Mouse (Mus musculus) frontal cortex, postnatal 14 days (tissue): ENCODE measurements around the gene Glt1d1.
"Not testable (repeated sequence)": the region's sequence is repeated elsewhere in the genome, so short reads cannot be mapped to it uniquely, and the experiment has no call there.

Experiments used
- DNase-seq, 2 experiments: peaks; one replicate each; pipeline ENCODE4 v3.0.0; 2022; ENCODE audit warnings: low spot score in 2 of 2

Gene Glt1d1

DNA sequence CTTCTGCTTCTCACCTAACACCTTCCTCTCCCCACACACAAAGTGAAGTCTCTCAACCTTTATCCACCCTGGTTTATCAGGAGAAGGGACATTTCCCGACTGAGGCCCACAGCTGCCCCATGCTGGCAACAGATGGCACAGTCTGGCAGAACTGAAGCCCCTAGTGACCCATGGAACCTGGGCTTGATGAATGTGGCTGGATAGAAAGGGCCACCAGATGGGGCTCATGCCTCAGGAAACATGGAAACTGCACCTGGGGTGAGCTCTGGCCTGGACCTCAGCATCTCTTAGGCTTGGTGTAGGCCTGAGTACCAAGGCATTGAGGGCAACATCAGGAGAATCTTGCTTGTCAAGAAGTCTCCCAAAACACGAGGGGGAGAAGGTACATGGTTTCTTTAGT is 66.5 kb downstream of the Glt1d1 start:
- no peak for DNase-seq

DNA sequence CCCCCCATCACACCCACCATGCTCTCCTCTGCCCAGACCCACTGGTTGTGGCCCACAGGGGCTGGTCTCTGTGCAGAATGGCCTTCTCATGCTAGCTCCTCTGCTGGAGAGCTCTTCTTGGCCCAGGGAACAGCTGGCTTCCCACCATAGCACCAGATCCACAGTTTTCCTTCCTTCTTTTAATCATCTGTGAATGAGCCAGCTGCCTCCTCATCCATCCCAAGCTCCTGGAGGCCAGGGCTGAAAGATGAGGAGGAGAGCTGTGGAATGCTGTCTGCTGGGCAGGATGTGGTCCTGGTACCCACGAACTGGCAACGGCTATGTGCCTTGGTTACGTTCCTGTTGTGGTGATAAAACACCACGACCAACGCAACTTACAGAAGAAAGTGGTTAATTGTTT is 67.6 kb downstream of the Glt1d1 start:
- DNase-seq, result no peak

DNA sequence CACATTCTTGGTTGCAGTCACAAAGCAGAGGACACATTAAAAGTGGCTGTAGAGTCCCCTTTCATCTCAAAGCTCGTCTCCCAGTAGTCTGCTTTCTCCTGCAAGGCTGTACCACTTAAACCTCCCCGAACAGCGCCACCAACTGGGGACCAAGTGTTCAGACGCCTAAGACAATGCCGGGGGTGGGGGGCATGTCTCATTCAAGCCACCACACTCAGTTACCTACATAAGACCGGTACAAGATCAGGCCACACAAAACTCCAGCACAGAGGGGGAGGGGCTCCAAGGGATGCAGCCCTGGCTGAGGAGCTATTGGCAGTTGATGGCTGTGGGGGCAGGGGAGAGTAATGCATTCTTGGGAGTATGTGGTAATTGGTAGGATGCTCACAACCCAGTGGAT is 68.1 kb downstream of the Glt1d1 start:
- DNase-seq, result no peak

DNA sequence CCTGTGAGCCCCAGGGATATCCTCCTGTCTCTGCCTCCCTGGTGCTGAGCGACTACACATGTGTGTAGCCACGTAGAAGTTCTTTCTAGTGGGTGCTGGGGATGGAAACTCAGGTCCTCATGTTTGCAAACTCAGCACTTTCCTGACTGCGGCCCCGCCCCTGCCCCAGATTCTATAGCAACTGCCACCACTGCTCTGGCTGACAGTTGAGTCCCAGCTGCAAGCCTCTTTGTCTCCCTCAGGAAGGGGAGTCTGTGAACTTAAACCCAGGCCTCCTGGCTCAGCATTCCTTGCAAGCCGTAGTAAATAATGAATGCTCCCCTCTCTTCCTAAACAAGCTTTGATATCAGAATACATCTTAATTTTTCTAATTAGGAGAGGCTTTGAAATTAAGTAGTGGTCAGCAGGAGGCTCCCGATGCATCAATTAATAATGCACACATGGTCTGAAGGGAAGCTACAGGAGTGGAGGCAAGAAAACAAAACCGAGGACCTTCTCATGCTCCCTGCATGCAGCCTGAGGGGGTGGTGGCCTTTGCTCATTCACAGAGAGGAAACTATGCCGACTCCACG is 71.6 kb downstream of the Glt1d1 start:
- no peak for DNase-seq

DNA sequence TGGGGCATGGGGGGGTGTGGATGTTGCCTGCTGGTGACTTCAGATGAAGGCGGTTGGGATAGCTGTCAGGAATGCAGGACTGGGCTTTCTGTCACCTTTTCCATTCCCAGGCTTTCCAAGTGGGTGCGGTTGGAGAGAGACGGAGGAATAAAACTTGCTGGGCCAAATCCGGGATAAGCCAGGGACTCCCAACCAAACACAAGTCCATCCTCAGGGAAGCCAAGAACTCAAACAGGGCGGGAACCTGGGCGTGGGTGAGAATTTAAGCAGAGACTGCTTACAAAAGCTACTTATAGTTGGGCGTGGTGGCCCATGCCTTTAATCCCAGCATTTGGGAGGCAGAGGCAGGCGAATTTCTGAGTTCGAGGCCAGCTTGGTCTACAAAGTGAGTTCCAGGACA is 73.2 kb downstream of the Glt1d1 start:
- no peak for DNase-seq

DNA sequence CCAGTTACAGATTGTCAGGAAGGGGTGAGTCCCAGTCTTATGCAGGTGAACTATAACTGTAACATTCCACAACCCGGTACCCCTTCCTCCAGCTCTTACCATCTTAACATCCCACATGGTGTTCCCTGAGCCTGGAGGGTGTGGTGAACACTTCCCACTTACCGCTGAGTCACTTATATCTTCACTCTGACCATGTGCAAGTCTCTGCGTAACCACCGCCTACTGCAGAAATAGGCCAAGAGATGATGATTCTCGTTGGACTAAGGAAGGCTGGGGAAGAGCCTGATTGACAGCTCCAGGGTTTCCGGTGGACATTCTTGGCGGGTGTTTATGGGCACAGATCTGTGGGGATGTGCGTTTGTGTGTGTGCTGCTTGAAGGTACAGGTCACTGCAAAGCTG is 73.9 kb downstream of the Glt1d1 start:
- DNase-seq, result peak in 1 of 2 experiments; percentile 32

DNA sequence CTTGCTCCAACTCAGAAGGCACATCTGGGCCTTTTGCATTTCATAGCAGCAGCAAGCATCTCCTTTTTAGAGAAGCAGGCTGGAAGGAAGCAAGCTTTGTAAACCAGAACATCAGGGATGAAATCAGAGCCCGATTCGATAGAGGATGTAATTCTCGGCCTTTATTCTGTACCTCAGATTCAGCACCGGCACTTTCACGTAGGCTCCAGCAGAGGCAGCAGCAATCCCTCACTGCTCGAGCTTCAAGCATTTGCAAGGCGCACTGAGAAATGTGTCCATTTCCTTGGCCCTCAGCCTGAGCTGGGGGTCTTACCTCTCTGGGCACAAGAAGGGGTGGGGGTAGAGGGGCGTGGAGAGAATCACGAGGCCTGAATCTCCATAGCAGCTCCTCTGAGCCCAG is 76.1 kb downstream of the Glt1d1 start:
- no peak for DNase-seq

DNA sequence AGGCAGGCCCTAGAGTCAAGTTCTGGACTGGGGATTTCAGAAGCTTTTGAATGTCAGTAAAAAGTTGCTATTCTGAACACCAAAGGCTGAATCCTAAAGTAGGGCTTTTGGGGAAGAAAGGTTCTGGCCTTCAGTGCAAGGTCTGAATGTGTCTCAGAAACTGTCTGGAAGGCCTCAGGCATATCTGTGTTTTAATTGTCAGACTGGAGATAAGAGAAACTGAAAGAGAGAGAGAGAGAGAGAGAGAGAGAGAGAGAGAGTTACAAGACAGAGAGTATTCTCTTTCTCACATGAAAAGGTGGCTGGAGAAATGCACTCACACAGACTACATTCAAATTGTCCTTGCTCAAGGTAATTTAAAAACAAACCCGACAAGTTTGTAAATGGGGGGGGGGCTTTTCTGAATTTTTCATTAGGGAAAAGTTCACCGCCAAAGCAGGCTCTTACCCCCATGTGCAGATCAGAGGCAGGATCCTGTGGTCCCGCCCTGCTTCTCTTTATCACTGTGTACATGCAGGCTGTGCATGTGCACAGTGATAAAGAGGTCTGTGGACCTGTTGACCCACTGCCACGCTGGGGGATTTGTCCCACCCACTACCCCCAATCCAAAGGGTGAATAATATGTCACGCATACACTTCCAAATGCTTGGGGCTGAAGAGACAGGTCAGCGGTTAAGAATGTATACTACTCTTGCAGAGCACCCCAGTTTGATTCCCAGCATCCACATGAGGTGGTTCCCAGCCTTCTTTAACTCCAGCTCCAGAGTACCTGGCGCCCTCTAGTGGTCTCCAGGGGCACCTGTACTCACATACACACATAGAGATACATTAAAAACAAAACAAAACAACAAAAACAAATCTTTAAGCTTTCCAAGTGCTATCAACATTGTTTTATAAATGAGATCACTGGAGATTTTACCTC is 83.0 kb downstream of the Glt1d1 start:
- no peak for DNase-seq

DNA sequence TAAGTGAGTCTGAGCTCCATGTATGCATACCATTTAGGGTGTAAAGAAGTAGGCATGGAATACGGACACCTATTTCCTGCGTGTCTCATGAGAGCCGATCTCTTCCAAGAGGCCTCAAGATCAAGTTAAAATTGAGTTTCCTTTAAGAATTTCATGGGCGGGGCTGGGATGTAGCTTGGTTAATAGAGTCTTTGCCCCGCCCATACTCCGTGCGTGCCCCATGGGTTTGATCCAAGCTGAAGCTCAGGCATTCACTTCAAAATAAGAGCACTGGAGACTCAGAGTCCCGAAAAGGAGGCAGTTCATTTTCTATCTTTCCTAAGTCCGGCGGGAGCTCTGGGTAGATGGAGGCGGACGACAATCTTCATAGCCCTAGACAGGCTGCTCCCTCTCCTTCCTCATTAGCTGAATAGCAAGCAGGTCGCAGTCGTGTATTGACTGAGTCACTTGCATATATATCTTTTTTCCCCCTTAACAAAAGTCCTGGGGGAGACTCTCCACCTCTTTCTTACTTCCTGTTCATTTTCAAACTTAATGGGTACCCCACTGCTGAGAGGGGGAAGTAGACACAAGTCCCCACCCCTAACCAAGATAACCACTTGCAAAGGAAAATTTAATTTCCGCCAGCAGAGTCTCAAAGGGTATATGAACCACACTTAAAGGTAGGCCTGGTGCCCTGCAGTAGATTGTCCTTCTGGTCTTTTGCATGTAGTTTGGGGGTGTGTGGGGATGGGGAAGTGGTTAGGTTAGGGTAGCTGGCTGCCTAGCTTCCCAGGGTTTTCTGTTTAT is 88.7 kb downstream of the Glt1d1 start:
- no peak for DNase-seq

DNA sequence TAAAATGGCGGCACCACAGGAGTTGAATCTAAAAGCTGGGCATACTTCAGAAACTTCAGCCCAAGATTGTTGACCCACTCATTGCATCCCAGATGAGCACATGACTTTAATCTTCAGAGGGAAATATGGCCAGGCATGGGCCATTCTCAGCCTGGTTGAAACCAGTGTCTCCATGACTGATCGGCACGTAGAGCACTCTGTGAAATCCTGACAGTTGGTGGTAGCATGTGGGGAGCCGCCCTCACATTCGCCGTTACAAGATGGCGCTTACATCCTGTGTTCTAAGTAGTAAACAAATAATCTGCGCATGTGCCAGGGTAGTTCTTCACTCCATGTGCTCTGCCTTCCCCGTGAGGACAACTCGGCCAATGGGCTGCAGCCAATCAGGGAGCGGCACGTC is 90.1 kb downstream of the Glt1d1 start:
- DNase-seq, result not testable (repeated sequence)

DNA sequence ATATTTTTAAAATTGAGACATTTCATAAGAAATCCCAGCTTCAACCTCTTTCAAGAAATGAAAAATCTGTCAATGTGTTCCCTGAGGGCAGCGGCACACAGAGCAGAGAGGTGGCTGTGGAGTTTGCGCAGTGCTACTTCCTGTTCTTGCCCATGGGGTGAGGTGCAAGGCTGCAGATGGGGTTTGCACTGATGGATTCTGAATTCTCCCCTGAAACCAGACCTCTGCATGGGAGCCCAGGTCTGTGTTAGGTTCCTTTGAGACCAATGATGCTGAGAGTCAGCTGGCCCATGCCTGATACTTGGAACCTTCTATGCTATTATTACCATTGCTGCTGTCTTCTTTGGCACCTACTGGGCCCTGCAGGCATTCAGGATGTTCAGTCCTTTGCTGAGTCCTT is 98.3 kb downstream of the Glt1d1 start:
- no peak for DNase-seq

DNA sequence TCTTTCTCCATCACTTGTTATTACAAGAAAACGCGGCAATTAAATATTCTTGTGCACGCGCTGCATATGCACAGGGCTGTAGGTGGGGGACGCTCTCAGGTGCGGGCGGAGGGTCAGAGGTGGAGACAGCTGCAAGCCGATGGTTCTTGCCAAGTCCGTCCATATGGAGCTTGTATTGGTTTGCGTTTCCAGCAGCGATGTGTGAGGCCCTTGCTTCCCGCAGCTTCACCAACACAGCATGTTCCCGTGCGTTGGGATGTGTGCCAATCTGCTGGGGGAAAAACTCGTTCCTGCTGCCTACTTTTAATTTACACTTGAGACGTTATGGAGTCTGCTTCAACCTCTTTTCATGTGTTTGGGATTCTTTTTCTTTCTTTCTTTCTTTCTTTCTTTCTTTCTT is 109.3 kb downstream of the Glt1d1 start:
- DNase-seq, result peak in 1 of 2 experiments; percentile 40

DNA sequence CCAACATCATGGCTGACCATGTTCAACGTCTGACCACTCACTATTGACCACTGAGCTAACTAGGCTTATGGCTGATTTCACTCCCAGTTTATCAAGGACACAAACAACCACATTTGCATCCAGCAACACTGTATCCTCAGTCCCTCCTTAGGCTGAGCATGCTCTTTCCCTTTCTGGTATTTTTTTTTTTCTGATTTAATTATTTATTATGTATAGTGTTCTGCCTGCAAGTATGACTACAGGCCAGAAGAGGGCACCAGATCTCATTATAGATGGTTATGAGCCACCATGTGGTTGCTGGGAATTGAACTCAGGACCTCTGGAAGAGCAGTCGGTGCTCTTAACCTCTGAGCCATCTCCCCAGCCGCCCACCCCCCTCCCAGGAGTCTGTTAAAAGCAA is 117.5 kb downstream of the Glt1d1 start:
- DNase-seq, result not testable (repeated sequence)

DNA sequence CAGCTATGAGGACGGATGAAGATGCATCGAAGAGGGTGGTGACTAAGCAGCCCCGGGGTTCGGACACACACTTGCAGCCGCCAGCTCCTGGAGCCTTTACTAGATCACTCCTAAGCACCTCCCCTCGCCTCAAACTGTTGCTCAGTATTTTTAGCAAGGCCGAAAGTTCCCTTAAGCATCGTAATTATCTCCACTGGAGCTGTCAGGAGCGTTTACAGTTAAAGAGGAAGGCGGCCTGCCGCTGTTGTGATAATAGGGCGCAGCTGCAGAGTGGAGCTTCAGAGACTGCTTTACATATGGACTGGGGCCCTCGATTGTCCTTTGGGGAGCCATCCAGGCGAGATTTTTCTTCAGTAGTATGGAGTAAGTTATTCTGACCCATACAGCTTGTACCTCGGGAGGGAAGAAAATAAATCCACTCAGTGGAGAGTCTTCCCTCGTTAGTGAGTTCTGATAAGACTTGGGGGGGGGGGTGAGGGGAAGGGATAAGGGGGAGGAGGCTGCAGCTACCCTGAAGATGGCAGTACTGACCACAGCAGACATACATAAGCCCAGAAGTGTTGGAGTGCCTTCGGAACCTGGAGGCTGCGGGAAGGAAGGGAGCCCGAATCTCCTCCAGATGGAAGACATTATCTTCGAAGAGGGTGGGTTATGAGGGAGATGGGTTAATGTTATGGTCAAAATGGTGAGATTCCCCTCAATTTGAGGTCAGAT is 119.4 kb downstream of the Glt1d1 start:
- DNase-seq, result no peak

DNA sequence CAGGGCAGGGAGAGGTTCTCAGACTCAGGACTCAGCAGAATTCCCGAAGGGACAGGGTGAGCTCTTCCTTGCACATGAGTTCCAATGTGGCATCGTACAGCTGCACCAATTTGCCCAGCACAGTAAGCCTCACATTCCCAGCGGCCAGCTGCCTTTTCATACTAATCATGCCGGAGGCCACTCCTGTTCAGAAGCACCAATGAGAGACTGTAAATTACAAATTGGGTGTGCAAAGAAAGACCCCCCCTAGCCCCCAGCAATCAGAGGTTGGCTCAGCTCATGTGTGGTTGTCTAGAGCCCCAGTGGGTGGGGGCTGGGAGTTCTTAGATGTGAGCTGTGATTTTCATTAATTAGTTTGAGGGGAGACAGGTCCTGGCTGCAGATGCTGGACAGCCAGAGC is 123.5 kb downstream of the Glt1d1 start:
- DNase-seq, result no peak

DNA sequence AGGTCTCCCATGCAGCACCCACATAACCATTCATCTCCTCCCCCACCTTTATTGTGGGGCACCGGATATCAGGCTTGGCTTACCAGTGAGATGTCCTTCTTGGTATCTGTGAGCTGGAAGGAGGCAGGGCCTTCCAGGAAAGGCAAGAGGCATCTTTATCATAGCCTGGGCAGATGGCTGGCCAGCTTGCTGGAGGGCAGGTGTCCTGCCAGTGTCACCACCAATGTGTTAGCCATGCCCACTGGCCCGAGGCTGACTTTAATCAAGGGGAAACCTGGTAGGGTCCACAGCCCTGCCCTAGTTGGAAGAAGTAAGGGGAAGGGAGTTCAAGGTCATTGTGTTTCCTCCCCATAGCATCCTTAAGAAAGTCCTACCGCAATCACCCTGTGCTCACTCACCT is 123.9 kb downstream of the Glt1d1 start:
- no peak for DNase-seq

DNA sequence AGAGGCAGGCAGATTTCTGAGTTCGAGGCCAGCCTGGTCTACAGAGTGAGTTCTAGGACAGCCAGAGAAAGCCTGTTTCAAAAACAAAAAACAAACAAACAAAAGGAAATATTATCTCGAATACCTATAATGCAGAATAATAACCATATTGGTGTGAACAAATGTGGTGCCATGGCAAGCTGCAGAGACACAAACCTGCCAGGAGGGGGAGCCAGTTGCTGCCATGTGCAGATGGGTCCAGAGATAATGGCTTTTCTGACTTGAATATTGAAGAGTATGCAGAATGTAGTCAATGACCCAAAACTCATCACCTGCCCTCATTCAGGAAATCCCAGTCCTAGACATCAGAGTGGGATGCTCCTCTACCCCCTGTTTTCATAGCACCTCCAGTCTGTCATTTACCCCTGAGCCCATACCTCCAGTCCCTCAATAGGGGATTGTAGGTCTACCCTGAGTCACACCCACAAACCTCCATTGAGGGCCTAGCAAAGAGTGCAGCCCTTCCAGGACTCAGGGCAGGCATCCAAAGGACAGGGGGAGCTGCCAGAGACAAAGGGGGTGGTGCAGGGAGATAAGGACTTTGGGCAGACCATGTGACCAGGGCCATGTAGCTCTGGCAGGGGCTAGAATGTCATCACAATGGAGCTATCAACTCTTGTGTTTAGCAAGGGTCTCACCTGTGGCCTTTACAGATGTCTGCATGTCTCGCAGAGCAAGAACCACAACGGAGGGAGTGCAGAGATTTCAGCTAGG is 124.8 kb downstream of the Glt1d1 start:
- no peak for DNase-seq

DNA sequence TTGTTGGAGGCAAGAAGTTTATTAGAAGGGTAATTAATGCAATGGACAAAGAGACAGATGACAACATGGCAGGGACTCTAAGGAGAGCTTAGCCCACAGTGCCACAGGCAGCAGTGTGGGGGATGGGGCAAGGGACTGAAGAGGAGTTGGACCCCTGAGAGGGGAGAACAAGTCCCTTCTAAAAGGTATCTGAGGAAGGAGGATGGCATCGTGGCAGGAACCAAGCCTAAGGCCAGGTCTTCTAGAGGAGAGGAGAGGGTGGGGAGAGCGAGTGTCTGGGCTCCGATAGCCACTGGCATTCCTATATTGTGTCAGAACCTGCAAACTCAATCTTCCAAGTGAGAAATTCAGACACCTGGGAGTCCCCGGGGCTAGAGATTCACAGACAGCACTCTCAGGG is 126.5 kb downstream of the Glt1d1 start:
- no peak for DNase-seq
